Mouse (Mus musculus) neural tube, embryonic 14.5 days (tissue): ENCODE measurements around the gene Gm49425. TPM values are rescaled to one million over a fixed set of nuclear protein-coding genes. Genes with fewer than 3 reads are reported as not detected.

Experiments
- ATAC-seq: fragments of 200-750 bp; cut with Nextera tagmentation; 2 replicates; pipeline ENCODE4 v1.8.0; 2017; ENCODE audit warnings: low read depth, mild to moderate bottlenecking, moderate TSS enrichment, moderate library complexity
- H3K27ac ChIP-seq: fragments of 300-500 bp; sonication (generic); 2 replicates; pipeline ENCODE4 v1.5.1; 2014; ENCODE audit warnings: low read depth, mild to moderate bottlenecking, control low read depth, low read length, moderate library complexity, mixed read lengths
- H3K27me3 ChIP-seq: fragments of 300-500 bp; sonication (generic); 2 replicates; pipeline ENCODE4 v1.6.1; 2014; ENCODE audit warnings: low read length; ENCODE audit not compliant: control insufficient read depth, insufficient read depth
- H3K36me3 ChIP-seq: fragments of 300-500 bp; sonication (generic); 2 replicates; pipeline ENCODE4 v1.6.1; 2014; ENCODE audit warnings: low read length, mixed read lengths; ENCODE audit not compliant: control insufficient read depth, insufficient read depth
- H3K4me1 ChIP-seq: fragments of 300-500 bp; sonication (generic); 2 replicates; pipeline ENCODE4 v1.6.1; 2014; ENCODE audit warnings: low read length; ENCODE audit not compliant: control insufficient read depth, insufficient read depth
- H3K4me2 ChIP-seq: fragments of 300-500 bp; sonication (generic); 2 replicates; pipeline ENCODE4 v1.6.1; 2014; ENCODE audit warnings: mild to moderate bottlenecking, low read depth, low read length, control low read depth
- H3K4me3 ChIP-seq: fragments of 300-500 bp; sonication (generic); 2 replicates; pipeline ENCODE4 v1.5.1; 2014; ENCODE audit warnings: low read depth, low read length, control low read depth, mixed read lengths
- H3K9ac ChIP-seq: fragments of 300-500 bp; sonication (generic); replicated peaks from 2 replicates; pipeline ENCODE4 v1.6.1; 2014; ENCODE audit warnings: low read depth, mild to moderate bottlenecking, control low read depth, low read length, mixed read lengths
- H3K9me3 ChIP-seq: fragments of 300-500 bp; sonication (generic); 2 replicates; pipeline ENCODE4 v1.6.1; 2016; ENCODE audit warnings: low read length; ENCODE audit not compliant: control insufficient read depth
- WGBS: fragments of 180-500 bp; shearing (Covaris S2); extraction: QIAGEN DNeasy Blood & Tissue Kit; methylation state at CpG from one replicate; pipeline ENCODE4 v1.1.7; 2014; 5-methylcytosine and 5-hydroxymethylcytosine counted together
- polyA plus RNA-seq: library from polyadenylated mRNA; unstranded; fragments of >200 nt; fragmentation: Nextera tagmentation; extraction: Ambion mirVana; gene quantifications from 2 replicates; pipeline ENCODE4 v1.2.1, GENCODE M21; 2014

Gm49425 gene
- polyA plus RNA-seq, 1 experiment from 2014 or later = 0.29 TPM

DNA sequence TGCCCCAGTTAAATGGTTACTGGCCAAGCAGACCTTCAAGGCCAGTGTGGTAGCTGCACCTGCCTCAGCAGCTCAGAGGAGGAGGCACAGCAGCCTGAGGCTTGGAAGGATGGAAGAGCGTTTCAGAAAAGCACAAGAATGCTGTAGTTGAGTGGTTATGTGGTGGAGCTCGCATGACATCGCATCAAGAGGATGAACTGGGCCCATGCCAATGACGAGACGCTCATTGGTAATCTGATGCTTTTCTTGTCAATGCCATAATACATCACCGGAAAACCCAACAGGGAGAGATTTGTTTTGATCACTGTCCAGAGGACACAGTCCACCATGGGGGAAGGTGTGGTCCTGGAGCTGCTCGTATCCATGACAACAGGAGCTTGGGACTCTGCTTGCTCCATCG, 21.8 kb downstream of the Gm49425 start:
- 83% methylated on average over 8 of the region's 8 CpGs for WGBS
- Histone ChIP-seq H3K4me3 (no peak overlapping the region), H3K4me1 (no peaks in the 10 kb centered on the region), H3K9ac (no peak overlapping the region), H3K27me3 (no peaks in the 10 kb centered on the region), H3K36me3 (no peaks in the 10 kb centered on the region), H3K4me2 (no peak overlapping the region), H3K27ac (no peak overlapping the region), H3K9me3 (no peaks in the 10 kb centered on the region)
- ATAC-seq = no peak

- H3K4me3 ChIP-seq = no peak overlapping the region
- H3K27ac ChIP-seq = no peak overlapping the region
- no peaks in the 10 kb centered on the region for H3K9me3 ChIP-seq
- no peaks in the 10 kb centered on the region for H3K27me3 ChIP-seq
- WGBS = 38% methylated on average over 1 of the region's 1 CpGs
- no peak overlapping the region for H3K4me2 ChIP-seq
- no peaks in the 10 kb centered on the region for H3K4me1 ChIP-seq
- no peak for ATAC-seq
- no peaks in the 10 kb centered on the region for H3K36me3 ChIP-seq
- H3K9ac ChIP-seq = no peak overlapping the region
Observed at GRCm38 (mm10) chr15:101494203-101494602, 22.9 kb downstream of the Gm49425 start.

- Histone ChIP-seq H3K4me1 (no peaks in the 10 kb centered on the region), H3K27me3 (no peaks in the 10 kb centered on the region), H3K4me2 (no peak overlapping the region), H3K27ac (no peak overlapping the region), H3K4me3 (no peak overlapping the region), H3K9ac (no peak overlapping the region), H3K36me3 (no peaks in the 10 kb centered on the region), H3K9me3 (no peaks in the 10 kb centered on the region)
- WGBS = 93% methylated on average over 6 of the region's 6 CpGs
- no peak for ATAC-seq
Observed at GRCm38 (mm10) chr15:101493713-101494112, 23.3 kb downstream of the Gm49425 start.

- no peak overlapping the region for H3K9ac ChIP-seq
- H3K9me3 ChIP-seq = no peaks in the 10 kb centered on the region
- H3K36me3 ChIP-seq = no peaks in the 10 kb centered on the region
- no peak overlapping the region for H3K4me2 ChIP-seq
- H3K4me1 ChIP-seq = no peaks in the 10 kb centered on the region
- 59% methylated on average over 8 of the region's 8 CpGs for WGBS
- no peak overlapping the region for H3K27ac ChIP-seq
- no peak for ATAC-seq
- H3K27me3 ChIP-seq = no peaks in the 10 kb centered on the region
- H3K4me3 ChIP-seq = no peak overlapping the region
Observed at GRCm38 (mm10) chr15:101492718-101493117, 24.3 kb downstream of the Gm49425 start.

GRCm38 (mm10) chr15:101491431-101491830, 25.6 kb downstream of the Gm49425 start, which contains the start of gene Krt83:
TSS of gene Krt83 (minus strand) at chr15:101491512.
- no peaks in the 10 kb centered on the region for H3K4me1 ChIP-seq
- no peaks in the 10 kb centered on the region for H3K36me3 ChIP-seq
- H3K4me3 ChIP-seq = no peak within 1 kb of the TSS
- H3K27me3 ChIP-seq = no peaks in the 10 kb centered on the region
- no peak for ATAC-seq
- no peak within 1 kb of the TSS for H3K27ac ChIP-seq
- H3K4me2 ChIP-seq = no peak within 1 kb of the TSS
- no peak within 1 kb of the TSS for H3K9ac ChIP-seq
- H3K9me3 ChIP-seq = no peaks in the 10 kb centered on the region
- WGBS = 24% methylated on average over 6 of the region's 6 CpGs

DNA sequence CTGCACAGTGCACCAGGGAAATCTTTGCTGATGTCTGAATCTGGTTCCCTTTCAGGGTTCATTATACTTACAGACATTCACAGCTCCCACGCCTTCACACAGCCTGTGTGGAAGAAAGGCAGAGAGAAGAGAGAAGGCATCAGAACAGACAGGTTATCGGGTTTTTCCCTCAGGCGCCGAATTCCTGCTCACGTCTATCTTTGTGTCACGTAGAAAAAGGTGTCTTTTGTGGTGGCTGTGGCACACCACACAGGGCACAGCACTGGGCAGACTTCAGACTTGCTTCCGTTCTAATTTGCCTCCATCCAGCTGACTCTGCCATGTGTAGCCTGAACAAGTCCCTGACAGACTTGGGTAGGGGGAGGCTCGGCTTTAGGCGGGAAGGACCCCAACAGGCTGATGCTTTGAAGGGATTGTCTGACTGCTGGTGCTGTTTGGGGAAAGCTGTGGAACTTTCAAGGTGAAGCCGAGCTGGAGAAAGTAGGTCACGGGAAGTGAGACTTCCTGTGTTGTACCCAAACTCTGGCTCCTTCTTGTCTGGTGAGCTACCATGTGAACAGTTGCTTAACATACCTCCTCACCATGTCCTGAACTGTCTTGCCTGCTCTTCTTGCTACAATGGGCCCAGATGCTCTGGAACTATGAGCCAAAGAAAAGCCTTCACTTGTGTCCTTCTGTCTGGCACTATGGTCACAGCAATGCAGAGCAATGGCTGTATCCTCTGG, 31.0 kb downstream of the Gm49425 start:
- H3K27ac ChIP-seq = no peak overlapping the region
- no peaks in the 10 kb centered on the region for H3K27me3 ChIP-seq
- no peak overlapping the region for H3K9ac ChIP-seq
- H3K9me3 ChIP-seq = no peaks in the 10 kb centered on the region
- no peak overlapping the region for H3K4me3 ChIP-seq
- no peak for ATAC-seq
- H3K36me3 ChIP-seq = no peaks in the 10 kb centered on the region
- 86% methylated on average over 11 of the region's 11 CpGs for WGBS
- H3K4me1 ChIP-seq = no peaks in the 10 kb centered on the region
- no peak overlapping the region for H3K4me2 ChIP-seq

DNA sequence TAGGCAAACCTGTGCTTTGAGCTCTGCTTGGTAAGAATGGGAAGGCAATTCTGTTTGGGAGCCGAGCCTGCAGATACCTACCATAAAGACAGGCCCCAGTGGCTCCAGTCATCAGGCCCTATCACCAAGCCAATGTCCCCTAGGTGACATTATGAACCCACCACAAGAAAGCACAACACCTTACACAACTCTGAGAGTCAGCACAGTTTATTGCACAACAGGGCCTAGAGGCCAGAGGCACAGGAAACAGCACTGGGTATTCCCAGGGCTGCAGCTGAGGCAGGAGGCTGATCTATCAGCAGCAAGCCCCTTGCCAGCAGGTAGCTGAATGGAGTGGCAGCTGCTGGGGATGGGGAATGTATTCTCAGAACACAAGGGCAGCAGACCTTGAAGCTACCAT, 32.1 kb downstream of the Gm49425 start:
- H3K4me2 ChIP-seq = no peak overlapping the region
- no peaks in the 10 kb centered on the region for H3K27me3 ChIP-seq
- H3K4me3 ChIP-seq = no peak overlapping the region
- no peaks in the 10 kb centered on the region for H3K9me3 ChIP-seq
- H3K4me1 ChIP-seq = no peaks in the 10 kb centered on the region
- WGBS = 61% methylated on average over 1 of the region's 1 CpGs
- no peak for ATAC-seq
- no peak overlapping the region for H3K9ac ChIP-seq
- no peaks in the 10 kb centered on the region for H3K36me3 ChIP-seq
- no peak overlapping the region for H3K27ac ChIP-seq

DNA sequence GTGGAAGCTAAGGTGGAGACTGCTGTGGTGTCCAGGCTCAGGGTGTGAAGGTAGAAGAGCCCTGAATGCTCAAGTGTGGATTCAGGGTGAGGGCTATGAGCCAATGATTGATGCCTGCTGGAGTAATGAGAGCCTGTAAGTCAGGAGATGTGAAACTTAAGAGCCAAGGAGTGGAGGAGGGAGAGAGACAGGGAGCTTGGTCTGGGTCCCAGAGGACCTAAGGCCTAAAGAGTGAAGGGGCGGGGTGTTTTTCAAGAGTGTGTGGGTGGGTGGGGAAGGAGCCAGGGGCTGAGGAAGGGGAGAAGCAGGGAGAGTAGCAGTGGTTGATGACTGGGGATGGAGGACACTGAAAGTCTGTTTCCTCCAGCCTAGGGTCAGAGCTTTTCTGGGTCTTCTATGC, 33.4 kb downstream of the Gm49425 start:
- Histone ChIP-seq H3K4me1 (peaks cover 6% of the 10 kb centered on the region; the same call in 1 of the 2 replicates), H3K4me2 (no peak overlapping the region), H3K9ac (no peak overlapping the region), H3K4me3 (no peak overlapping the region), H3K27me3 (no peaks in the 10 kb centered on the region), H3K9me3 (no peaks in the 10 kb centered on the region), H3K27ac (no peak overlapping the region), H3K36me3 (no peaks in the 10 kb centered on the region)
- 79% methylated on average over 1 of the region's 1 CpGs for WGBS
- no peak for ATAC-seq

DNA sequence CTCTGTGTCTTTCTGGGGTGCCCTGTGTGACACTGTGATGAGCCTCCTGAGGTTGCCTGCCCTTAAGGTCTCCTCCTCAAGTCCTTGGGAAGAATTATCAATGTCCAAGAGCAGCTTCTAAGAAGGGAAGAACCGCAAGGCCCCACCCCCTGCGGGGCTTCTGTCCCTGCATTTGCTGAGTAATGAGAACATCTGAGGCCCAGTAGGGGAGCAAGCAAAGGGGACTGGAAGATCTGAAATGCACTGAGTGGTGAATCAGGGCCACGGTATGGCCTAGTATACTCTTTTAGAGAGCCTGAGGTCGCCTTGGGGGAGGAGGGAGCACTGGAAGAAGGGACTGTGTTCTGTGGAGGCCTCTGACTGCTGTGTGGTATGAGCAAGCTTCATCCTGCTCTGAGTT, 35.0 kb downstream of the Gm49425 start:
- Histone ChIP-seq H3K27me3 (no peaks in the 10 kb centered on the region), H3K4me3 (no peak overlapping the region), H3K9me3 (no peaks in the 10 kb centered on the region), H3K27ac (no peak overlapping the region), H3K36me3 (no peaks in the 10 kb centered on the region), H3K9ac (no peak overlapping the region), H3K4me1 (peaks cover 6% of the 10 kb centered on the region; the same call in 1 of the 2 replicates), H3K4me2 (no peak overlapping the region)
- ATAC-seq = no peak
- WGBS = 40% methylated on average over 4 of the region's 4 CpGs
